Mouse (Mus musculus) hindbrain, embryonic 12.5 days (tissue): ENCODE measurements around the gene Layn. TPM values are rescaled to one million over a fixed set of nuclear protein-coding genes. Genes with fewer than 3 reads are reported as not detected.

Experiments used
- ATAC-seq: fragments of 200-750 bp; cut with Nextera tagmentation; 2 replicates; pipeline ENCODE4 v1.8.0; 2017; ENCODE audit warnings: moderate TSS enrichment; ENCODE audit not compliant: low FRiP score
- H3K27ac ChIP-seq: fragments of 300-500 bp; sonication (generic); 2 replicates; pipeline ENCODE4 v1.5.1; 2016; ENCODE audit warnings: mild to moderate bottlenecking
- H3K27me3 ChIP-seq: fragments of 300-500 bp; sonication (generic); 2 replicates; pipeline ENCODE4 v1.6.1; 2016; ENCODE audit warnings: mild to moderate bottlenecking
- H3K36me3 ChIP-seq: fragments of 300-500 bp; sonication (generic); 2 replicates; pipeline ENCODE4 v1.6.1; 2016; ENCODE audit warnings: mild to moderate bottlenecking
- H3K4me1 ChIP-seq: fragments of 300-500 bp; sonication (generic); 2 replicates; pipeline ENCODE4 v1.6.1; 2016
- H3K4me2 ChIP-seq: fragments of 300-500 bp; sonication (generic); replicated peaks from 2 replicates; pipeline ENCODE4 v1.6.1; 2016; ENCODE audit warnings: mild to moderate bottlenecking
- H3K4me3 ChIP-seq: fragments of 300-500 bp; sonication (generic); 2 replicates; pipeline ENCODE4 v1.5.1; 2016; ENCODE audit warnings: mild to moderate bottlenecking
- H3K9ac ChIP-seq: fragments of 300-500 bp; sonication (generic); 2 replicates; pipeline ENCODE4 v1.6.1; 2016; ENCODE audit warnings: mild to moderate bottlenecking, moderate library complexity
- H3K9me3 ChIP-seq: fragments of 300-500 bp; sonication (generic); replicated peaks from 2 replicates; pipeline ENCODE4 v1.6.1; 2016; ENCODE audit warnings: mild to moderate bottlenecking
- WGBS: fragments of 180-500 bp; shearing (Covaris S2); methylation state at CpG from one replicate; pipeline ENCODE4 v1.1.7; 2016; 5-methylcytosine and 5-hydroxymethylcytosine counted together
- polyA plus RNA-seq: library from polyadenylated mRNA; unstranded; fragments of >200 nt; fragmentation: Nextera tagmentation; extraction: Ambion mirVana; gene quantifications from 2 replicates; pipeline ENCODE4 v1.2.1, GENCODE M21; 2016

Gene Layn
- 0.84 and 2.5 TPM in 2 replicates for polyA plus RNA-seq

DNA sequence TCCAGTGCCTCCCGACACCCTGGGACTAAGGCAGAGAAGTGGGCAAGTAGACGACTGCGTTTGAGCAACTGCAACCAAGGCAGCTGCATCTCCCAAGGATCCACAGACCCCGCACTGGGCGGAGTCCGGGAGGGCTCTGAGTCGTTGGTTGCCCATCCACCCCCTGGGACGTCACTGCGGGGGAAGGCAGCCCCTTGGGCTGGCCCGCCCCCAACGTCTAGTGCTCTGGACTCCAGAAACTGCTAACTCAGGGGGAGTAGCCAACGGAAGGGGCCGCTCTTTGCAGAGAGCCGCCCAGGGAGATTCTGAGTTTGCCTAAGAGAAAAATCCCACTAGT lies at the start of gene Layn:
Layn (minus strand) TSS at position 116 of the 337 bp plus-strand sequence.
- H3K4me3 ChIP-seq: peak within 1 kb of the TSS; percentile 35
- peak within 1 kb of the TSS; percentile 65 for H3K4me2 ChIP-seq
- no peaks in the 10 kb centered on the region for H3K9me3 ChIP-seq
- ATAC-seq: peak; percentile 83
- H3K27ac ChIP-seq: no peak within 1 kb of the TSS
- H3K4me1 ChIP-seq: peaks cover 16% of the 10 kb centered on the region
- peaks cover 5% of the 10 kb centered on the region; the same call in 1 of the 2 replicates for H3K27me3 ChIP-seq
- 1% methylated on average over 14 of the region's 14 CpGs for WGBS
- H3K36me3 ChIP-seq: no peaks in the 10 kb centered on the region
- H3K9ac ChIP-seq: peak within 1 kb of the TSS; percentile 50

DNA sequence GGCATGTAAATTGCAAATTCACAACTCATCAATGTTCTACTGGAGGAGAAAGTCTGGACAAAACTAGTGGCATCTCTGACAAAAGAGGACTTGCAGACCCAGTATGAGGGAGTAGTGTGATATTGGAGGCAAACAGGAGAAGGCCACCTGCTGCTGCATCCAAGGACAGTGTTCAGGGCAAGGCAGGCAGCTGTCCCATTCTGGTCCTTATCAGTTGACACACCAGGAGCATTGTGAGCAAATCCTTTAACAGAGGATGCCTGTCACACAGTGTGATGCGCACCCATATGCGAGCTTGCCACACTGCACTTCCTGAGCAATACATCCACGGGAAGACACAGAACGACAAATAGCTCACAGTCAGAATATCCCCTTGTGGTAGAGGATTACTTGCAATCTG lies 37.9 kb upstream of the Layn start:
- no peak overlapping the region for H3K9ac ChIP-seq
- H3K4me2 ChIP-seq: no peak overlapping the region
- no peak overlapping the region for H3K27ac ChIP-seq
- ATAC-seq: no peak
- H3K27me3 ChIP-seq: no peaks in the 10 kb centered on the region
- H3K36me3 ChIP-seq: no peaks in the 10 kb centered on the region
- H3K9me3 ChIP-seq: no peaks in the 10 kb centered on the region
- no peak overlapping the region for H3K4me3 ChIP-seq
- H3K4me1 ChIP-seq: no peaks in the 10 kb centered on the region
- 85% methylated on average over 4 of the region's 4 CpGs for WGBS

DNA sequence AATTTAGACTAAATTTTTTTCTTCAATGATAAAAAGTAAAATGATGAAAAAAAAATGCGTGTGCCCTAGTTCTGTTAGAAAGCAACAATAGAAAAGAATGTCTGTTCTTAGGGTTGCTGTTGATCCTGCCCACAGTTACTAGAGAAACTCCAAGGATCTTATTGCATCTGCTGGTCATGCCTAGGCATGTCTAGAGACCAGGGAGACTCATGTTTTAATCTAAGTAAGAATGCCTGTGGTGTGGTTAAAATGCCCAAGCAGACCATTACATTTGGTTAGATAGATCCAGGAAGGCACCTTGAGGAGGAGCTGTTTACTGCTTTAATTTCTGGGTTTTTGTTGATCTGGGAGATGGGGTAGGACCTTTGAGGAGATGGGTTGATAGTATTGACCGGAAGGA lies 28.9 kb upstream of the Layn start:
- Histone ChIP-seq H3K4me1 (peaks cover 8% of the 10 kb centered on the region), H3K4me2 (no peak overlapping the region), H3K9ac (no peak overlapping the region), H3K27me3 (peaks cover 7% of the 10 kb centered on the region; the same call in 1 of the 2 replicates), H3K9me3 (no peaks in the 10 kb centered on the region), H3K4me3 (no peak overlapping the region), H3K36me3 (no peaks in the 10 kb centered on the region), H3K27ac (no peak overlapping the region)
- no peak for ATAC-seq
- WGBS: 80% methylated on average over 2 of the region's 2 CpGs

- Histone ChIP-seq H3K4me1 (peaks cover 8% of the 10 kb centered on the region), H3K36me3 (no peaks in the 10 kb centered on the region), H3K27ac (no peak overlapping the region), H3K4me2 (peak overlapping the region; percentile 100), H3K9me3 (no peaks in the 10 kb centered on the region), H3K27me3 (peaks cover 12% of the 10 kb centered on the region; the same call in 1 of the 2 replicates), H3K4me3 (peak overlapping the region; percentile 59), H3K9ac (peak overlapping the region; percentile 71)
- peak; percentile 70 for ATAC-seq
- WGBS: 11% methylated on average over 30 of the region's 30 CpGs
Measured at GRCm38 (mm10) chr9:51103808-51104514, 27.1 kb upstream of the Layn start.

GRCm38 (mm10) chr9:51102963-51103807 lies 26.3 kb upstream of the Layn start:
- Histone ChIP-seq H3K4me2 (peak overlapping the region; percentile 100), H3K4me1 (peaks cover 8% of the 10 kb centered on the region), H3K36me3 (no peaks in the 10 kb centered on the region), H3K27ac (no peak overlapping the region), H3K9ac (peak overlapping the region; percentile 71), H3K27me3 (peaks cover 12% of the 10 kb centered on the region; the same call in 1 of the 2 replicates), H3K9me3 (no peaks in the 10 kb centered on the region), H3K4me3 (peak overlapping the region; percentile 59)
- WGBS: 2% methylated on average over 38 of the region's 44 CpGs
- peak; percentile 84 for ATAC-seq

DNA sequence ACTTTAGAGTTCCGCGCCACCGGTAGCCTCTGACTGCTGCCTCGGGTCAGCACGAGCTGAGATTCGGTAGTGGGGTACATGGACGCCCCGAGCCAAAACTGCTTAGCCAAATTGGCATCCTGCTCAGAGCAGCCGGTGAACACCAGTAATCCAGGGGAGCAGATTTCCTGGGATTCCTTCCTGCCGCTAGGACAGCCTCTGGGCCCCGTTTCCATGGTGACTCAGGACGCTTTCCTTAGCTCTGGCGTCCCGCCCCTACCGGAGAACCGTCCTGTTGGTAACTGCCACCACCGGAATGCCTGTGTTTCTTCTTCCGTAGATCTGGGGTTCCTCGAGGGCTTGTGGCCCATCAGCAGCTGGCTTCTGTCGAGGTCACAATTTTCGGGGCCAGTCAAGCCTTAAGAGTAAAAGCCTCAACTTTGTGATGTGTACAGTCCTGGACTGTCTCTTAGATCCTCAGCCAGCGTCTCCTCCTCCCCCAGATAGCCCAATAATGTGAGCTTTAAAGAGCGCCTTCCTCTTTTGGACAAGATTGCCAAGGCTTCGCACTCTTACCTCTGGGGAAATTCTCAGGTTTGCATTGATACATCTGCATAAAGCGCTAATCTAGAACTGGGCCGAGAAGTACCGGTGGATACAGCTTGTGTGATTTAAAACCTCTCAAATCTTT lies 25.0 kb upstream of the Layn start, which contains the start of gene 4833427G06Rik:
4833427G06Rik (minus strand) TSS at position 323 of the 670 bp plus-strand sequence.
- peak within 1 kb of the TSS; percentile 100 for H3K4me2 ChIP-seq
- H3K36me3 ChIP-seq: no peaks in the 10 kb centered on the region
- ATAC-seq: peak; percentile 66; the same call in 1 of the 2 replicates
- H3K4me1 ChIP-seq: peaks cover 8% of the 10 kb centered on the region
- no peak within 1 kb of the TSS for H3K9ac ChIP-seq
- 10% methylated on average over 27 of the region's 27 CpGs for WGBS
- no peak within 1 kb of the TSS for H3K27ac ChIP-seq
- H3K4me3 ChIP-seq: peak within 1 kb of the TSS; percentile 24
- H3K27me3 ChIP-seq: peaks cover 12% of the 10 kb centered on the region; the same call in 1 of the 2 replicates
- H3K9me3 ChIP-seq: no peaks in the 10 kb centered on the region

GRCm38 (mm10) chr9:51096306-51096705 lies 19.4 kb upstream of the Layn start:
- Histone ChIP-seq H3K9ac (no peak overlapping the region), H3K27ac (no peak overlapping the region), H3K4me1 (no peaks in the 10 kb centered on the region), H3K36me3 (no peaks in the 10 kb centered on the region), H3K4me3 (no peak overlapping the region), H3K9me3 (no peaks in the 10 kb centered on the region), H3K27me3 (peaks cover 5% of the 10 kb centered on the region; the same call in 1 of the 2 replicates), H3K4me2 (no peak overlapping the region)
- 78% methylated on average over 2 of the region's 2 CpGs for WGBS
- no peak for ATAC-seq

DNA sequence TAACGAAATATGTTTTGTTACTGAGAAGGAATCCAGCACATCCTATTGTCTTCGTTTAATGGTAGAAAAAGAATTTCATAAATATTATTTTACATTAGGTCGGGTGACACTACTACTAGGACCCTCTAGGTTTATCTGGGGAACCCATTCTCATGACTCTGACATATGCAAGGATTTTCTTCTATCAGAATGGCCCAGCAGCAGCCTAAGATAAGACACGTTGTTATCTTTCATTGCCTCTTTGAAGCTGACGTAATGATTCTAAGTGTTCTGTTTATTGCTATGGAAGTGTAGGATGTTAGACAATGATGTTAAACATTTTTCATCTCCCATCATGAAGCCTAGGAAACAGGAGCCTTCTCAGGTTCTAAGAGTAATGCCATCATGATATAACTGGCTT lies 16.8 kb upstream of the Layn start:
- H3K9ac ChIP-seq: no peak overlapping the region
- H3K9me3 ChIP-seq: no peaks in the 10 kb centered on the region
- no peak for ATAC-seq
- 77% methylated on average over 5 of the region's 5 CpGs for WGBS
- no peak overlapping the region for H3K27ac ChIP-seq
- H3K36me3 ChIP-seq: no peaks in the 10 kb centered on the region
- H3K4me2 ChIP-seq: no peak overlapping the region
- H3K27me3 ChIP-seq: no peaks in the 10 kb centered on the region
- H3K4me3 ChIP-seq: no peak overlapping the region
- H3K4me1 ChIP-seq: no peaks in the 10 kb centered on the region

DNA sequence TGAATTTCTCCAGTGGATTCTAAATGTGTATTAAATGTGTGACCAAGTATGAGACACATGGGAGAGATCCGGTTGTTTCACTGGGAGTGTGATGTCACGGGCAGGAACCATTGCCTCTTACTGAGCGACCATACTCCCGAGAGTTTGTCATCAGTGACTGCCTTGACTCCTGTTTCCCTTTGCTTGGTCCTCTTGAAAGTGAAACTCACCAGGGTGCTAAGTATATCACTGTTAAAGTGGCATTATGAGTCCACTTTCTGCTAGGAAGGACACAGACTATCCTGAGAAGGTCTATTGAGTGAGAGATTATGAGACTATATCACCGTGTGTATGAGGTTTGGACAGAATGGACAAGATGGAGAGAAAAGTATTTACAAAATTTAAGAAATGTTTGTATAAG lies 4.7 kb upstream of the Layn start:
- 87% methylated on average over 5 of the region's 5 CpGs for WGBS
- Histone ChIP-seq H3K27ac (no peak overlapping the region), H3K36me3 (no peaks in the 10 kb centered on the region), H3K4me1 (peaks cover 7% of the 10 kb centered on the region), H3K27me3 (peaks cover 5% of the 10 kb centered on the region; the same call in 1 of the 2 replicates), H3K9ac (no peak overlapping the region), H3K9me3 (no peaks in the 10 kb centered on the region), H3K4me3 (no peak overlapping the region), H3K4me2 (no peak overlapping the region)
- no peak for ATAC-seq

- under 1% methylated on average over 17 of the region's 17 CpGs for WGBS
- Histone ChIP-seq H3K4me2 (peak overlapping the region; percentile 65), H3K9me3 (no peaks in the 10 kb centered on the region), H3K4me1 (peaks cover 16% of the 10 kb centered on the region), H3K9ac (peak overlapping the region; percentile 50), H3K36me3 (no peaks in the 10 kb centered on the region), H3K27me3 (peaks cover 5% of the 10 kb centered on the region; the same call in 1 of the 2 replicates), H3K27ac (no peak overlapping the region), H3K4me3 (peak overlapping the region; percentile 35)
- peak; percentile 61 for ATAC-seq
Measured at GRCm38 (mm10) chr9:51076300-51076978, 455 bp downstream of the Layn start.

DNA sequence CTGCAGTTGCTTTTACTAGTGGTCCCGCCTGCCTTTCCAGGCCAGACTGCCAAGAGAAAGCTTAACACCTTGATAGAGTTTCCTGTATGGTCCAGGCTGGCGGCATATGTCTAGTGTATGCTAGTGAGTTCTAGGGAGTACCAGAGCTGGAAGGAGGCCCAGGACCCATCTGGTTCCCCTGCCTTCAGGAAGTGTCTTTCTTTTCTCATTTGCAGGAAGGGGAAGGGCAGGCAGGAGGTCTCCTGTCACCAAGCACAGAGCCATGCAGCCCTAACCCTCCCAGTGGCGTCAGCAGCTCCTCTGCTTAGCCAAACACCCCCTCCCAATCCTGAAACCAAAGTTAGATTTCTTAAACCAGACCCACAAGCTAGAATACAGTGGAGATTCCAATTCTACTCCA lies 1.1 kb downstream of the Layn start:
- H3K36me3 ChIP-seq: no peaks in the 10 kb centered on the region
- no peak overlapping the region for H3K27ac ChIP-seq
- H3K27me3 ChIP-seq: peaks cover 5% of the 10 kb centered on the region; the same call in 1 of the 2 replicates
- no peak for ATAC-seq
- peak overlapping the region; percentile 65 for H3K4me2 ChIP-seq
- H3K9ac ChIP-seq: peak overlapping the region; percentile 50; the same call in 1 of the 2 replicates
- H3K4me3 ChIP-seq: peak overlapping the region; percentile 35
- no peaks in the 10 kb centered on the region for H3K9me3 ChIP-seq
- 29% methylated on average over 3 of the region's 3 CpGs for WGBS
- H3K4me1 ChIP-seq: peaks cover 16% of the 10 kb centered on the region
